Mouse (Mus musculus): ENCODE data around the gene Dgkg.
A peak's percentile ranks its signal among the peaks of the same experiment; 100 is the strongest.

Gene Dgkg

DNA sequence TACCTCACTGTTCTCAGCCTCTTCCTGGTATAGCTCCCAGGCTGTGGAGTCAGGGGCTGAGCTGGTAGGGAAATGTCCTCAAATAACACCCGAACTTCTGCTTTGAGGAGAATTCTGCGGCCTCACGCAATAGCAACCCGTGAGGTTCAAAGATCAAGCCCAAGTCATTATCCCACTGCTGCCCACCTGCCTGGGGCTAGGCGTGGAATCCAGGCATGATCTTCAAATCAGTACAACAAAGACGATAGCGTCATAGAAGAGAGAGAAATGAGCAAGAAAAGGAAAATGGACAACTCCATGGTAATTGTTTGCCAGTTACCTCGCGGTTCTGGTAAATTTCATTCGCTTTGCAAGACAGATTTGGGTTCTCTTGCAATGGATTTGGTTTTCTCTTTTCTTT is 109.3 kb downstream of the Dgkg start:
- DNase-seq (ENCODE audit: low spot score in 2 of 2): no peak

DNA sequence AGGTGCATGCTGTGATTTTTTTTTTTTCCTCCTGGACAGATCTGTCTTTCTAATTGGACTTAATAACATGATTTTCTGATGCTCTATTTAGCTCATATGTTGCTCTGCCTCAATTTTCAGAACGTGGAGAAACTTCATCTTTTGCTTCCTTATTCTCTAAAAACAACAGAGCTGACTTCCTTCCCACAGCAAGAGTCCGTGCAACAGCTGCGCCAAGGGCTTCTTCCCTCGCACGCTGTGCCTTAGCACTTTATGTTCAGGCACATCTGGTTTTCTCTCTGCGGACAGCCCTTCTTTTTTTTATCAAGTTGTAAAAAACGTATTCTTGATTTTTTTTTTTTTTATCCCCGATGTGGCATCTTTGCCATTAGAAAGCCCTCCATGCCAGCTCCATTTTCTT is 111.2 kb downstream of the Dgkg start:
- no peak for DNase-seq (ENCODE audit: low spot score in 2 of 2)

DNA sequence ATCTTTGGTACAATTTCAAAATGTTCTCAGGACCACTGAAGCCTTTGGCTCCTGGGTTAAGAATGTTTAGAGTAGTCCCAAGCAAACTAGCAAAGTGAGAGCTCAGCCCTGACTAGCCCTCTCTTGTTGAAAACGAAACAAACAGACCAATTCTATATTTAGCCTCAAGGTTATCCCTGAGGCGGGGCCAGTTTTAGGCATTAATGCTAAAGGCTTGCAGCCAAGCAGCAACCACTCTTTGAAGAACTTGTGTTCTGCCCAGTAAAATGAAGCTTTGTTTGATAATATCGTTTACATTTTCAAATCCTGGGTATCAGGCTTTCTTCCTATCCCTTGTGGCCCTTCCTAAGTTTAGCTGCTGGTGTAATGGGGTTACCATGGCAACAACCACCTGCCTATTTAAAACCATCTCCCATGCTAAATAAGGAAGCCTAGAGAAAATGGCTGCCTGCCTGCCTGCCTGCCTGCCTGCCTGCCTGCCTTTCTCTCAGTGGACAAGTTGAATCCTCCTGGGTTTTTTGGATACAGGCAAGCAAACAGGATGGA is 111.9 kb downstream of the Dgkg start:
- peak; percentile 32 to 49 for DNase-seq (ENCODE audit: low spot score in 2 of 2)

DNA sequence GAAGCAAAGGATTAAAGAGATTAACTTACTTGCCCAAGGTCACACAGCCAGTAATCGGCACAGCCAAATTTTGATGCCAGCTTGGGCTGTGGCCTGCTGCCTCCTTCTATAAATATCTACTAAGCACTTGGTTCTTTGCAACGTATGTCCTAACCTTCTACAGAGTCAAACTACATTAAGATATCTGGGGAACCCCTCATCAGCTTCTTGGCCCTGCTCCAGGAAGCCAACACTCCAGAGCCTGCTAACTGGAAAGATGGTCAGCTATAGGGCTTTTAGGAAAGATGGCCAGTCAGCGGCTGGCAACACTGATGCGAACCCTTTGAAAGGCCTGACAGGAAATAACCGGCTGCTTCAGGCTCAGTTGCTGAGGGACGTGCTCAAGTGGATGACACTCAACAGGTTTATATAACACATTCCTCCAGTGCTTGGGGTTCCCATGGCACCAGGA is 114.3 kb downstream of the Dgkg start:
- no peak for DNase-seq (ENCODE audit: low spot score in 2 of 2)

DNA sequence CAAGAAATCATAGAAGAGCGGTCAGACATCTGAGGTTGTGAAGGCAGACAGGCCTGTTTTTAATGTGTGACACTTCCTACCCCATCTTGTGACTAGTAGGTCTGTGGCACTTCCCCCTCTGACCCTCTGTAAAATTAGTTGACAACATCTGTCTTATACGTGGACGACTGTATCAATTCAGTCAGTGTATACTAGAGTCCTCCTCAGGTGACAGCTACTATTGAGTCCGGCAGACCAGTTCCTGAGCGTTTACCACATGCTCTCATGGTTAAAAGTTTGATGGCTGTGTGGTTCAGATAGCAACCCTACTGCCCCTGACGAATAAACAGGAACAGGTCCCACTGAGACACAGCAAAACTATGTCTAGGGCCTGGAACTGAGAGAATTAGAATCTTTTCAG is 117.7 kb downstream of the Dgkg start:
- DNase-seq (ENCODE audit: low spot score in 2 of 2): no peak

DNA sequence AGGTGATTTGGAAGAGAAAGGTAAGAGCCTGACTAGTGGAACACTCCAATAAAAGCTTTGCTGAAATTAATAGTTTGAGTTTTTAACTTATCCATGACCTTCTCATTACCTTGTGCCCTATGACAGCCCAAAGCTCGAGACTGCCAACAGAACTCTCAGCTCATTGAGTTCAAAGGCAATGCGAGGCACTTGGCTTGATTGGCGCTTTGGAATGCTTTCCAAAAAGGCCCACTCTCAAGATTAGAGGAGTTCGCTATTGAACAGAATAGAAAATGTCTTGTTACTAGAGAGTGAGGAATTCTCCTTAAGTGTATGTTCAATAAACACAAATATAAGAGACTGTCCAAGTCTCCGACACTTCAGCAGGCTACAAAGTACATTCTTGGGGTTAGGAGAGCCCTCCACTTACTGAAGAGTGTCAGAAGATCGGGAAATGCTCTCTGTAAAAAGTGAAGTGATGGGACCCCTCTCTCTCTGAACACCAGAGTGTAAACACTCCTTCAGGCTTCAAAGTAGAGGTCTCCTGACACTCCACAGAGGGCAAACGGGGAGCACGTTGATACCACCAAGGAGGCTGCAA is 120.3 kb downstream of the Dgkg start:
- DNase-seq (ENCODE audit: low spot score in 2 of 2): no peak

DNA sequence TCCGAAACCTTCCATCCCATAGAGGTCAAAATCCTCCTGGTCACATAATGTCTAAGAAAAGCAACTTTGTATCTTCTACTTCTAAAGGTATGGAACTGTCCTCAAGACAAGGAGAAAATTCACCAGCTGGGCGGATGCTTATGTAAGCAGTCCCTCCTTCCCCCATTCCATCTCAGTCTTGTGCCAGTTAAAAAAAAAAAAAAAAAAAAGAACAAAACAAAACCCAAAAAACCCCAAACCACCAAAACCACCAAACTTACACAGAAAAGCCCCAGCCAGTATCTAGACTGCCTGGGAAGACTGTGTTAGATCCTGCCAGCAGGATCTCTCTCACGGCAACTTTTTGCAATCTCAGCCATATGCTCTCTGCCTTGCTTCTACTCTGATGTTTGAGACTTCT is 123.9 kb downstream of the Dgkg start:
- no peak for DNase-seq (ENCODE audit: low spot score in 2 of 2)

DNA sequence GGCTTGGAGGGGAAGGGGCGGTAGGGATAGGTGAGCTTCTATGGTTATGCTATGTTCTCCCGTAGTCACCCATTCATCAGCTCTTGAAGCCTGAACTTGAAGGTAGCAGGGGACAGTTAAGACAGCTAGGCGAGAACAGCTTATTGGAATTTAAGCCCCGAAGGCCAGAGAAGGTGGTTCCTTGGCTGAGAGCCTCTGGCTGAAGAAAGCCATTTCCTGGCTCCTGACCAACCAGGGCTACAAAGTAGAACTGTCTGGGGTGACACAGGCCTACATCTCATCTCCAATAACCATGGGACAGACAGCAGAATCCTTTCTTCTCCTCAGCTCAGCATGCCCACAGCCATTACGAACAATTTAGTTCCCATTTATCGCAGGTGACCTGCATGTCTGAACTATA is 125.2 kb downstream of the Dgkg start:
- DNase-seq (ENCODE audit: low spot score in 2 of 2): no peak

DNA sequence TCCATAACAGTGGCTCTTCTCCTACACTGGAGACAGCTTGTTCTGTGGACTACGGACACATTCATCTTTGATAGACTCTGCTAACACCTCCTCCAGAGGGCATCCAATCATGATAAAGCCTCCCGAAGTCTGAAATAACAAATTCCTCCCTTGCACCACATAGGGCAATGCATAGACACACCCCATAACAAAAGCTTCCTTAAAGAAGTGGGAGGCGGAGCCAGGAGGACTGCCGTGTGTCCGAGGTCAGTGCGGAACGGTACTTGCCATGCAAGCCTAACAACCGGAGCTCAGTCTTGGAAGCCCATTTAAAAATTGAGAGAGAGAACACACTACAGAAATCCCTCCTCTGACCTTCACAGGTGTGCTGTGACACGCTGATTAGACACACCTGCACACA is 126.0 kb downstream of the Dgkg start:
- no peak for DNase-seq (ENCODE audit: low spot score in 2 of 2)

DNA sequence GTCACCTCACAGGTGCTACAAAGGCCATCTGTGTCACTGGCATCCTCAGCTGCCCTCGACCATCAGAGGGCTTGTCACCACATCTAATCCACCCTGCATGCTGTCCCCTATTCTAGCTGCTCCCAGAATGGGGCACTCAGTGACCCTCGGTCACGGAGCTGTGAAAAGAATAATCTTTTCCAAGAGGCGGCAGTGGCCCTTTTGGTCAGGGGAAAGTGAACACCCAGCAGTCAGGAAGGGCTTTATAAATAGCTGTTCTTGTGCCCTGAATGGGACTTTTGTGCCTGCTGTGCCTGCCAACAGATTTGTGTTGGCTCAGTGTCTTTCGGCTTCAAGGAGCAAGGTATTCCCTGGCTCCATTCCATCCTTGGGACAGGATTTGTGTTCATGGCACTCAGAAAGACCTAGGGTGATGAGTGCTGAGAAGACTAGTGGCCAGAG is 129.5 kb downstream of the Dgkg start:
- DNase-seq (ENCODE audit: low spot score in 2 of 2): no peak

DNA sequence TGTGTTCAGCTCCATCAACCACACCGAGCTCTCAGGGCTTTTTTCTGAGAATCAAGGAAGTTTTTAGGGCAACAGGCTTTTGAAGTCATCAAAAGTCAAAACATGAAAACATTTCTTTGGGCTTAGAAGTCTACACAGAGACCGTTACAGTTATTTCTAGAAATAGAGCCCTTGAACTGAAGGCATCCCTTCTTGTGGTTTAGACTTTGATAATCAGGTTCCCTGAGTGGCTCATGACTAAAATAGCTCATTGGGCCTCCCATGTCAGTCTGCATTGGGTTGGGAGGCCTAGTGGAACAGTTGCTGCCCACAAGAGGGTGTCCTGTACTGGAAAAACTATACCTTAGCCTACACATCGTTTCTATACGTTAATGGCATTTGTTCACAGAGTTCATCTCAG is 130.6 kb downstream of the Dgkg start:
- no peak for DNase-seq (ENCODE audit: low spot score in 2 of 2)

DNA sequence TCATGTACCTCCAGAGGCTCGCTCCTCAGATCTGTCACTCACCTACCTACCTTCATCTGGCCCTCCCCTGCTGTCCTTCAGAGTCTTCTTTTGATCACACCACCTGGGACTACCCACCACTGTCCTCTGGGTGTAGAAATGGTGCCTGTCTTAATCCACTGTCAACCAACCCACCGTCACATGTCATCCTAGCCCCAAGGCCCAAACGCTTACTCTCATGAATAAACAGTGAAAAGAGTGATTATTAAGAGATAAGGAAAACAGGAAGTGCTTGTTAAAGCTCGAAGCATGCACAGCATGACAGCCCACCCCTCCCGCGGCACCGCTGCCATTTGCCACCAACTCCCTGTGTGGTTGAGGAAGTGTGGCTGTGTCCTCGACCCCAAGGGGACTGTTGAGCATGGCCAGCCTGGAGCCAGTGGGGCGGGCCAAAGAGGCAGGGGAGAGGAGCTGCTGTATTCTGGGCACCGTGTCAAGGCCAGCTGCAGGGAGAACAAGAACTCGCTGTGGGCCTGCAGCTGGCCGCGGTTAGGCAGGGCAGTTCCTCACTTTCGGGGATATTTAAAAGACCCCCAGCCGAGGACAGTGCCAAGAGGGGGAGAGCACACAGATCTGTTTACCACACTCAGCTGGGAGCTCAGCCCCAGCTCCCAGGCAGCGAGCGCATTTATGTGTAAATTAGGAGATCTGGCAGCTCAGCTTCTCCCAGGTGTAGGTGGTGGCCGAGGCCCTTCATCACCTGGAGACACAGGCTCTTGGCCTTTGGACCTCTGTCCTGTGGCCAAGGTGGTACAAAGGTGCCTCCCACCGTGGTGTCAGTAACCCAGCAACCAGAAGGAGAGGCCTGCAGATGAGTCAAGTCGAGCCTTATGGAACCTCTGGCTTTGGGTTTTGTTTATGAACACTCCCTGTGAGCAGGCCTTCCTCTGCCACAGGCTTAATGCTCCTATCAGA is 139.3 kb downstream of the Dgkg start:
- peak; percentile 53 to 79 for DNase-seq (ENCODE audit: low spot score in 2 of 2)

DNA sequence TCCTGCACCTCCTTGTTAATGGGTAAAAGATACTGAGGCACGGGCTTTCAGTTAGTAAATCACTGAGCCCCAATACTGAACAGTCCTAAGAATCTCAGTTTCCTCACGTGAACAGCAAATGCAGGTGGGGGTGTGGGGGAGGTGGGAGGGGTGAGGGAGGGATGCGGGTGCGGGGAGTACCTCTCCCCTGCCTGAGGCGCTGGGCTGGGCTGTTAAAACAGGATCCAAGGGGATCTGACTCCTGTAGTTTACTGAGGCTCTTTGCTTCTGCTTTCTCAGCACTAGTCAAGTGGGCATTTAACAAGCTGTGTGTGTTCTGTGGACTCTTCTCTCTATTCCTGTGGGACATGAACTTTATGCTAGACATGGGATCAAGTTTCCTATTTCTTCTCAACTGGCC is 141.5 kb downstream of the Dgkg start:
- DNase-seq (ENCODE audit: low spot score in 2 of 2): no peak

DNA sequence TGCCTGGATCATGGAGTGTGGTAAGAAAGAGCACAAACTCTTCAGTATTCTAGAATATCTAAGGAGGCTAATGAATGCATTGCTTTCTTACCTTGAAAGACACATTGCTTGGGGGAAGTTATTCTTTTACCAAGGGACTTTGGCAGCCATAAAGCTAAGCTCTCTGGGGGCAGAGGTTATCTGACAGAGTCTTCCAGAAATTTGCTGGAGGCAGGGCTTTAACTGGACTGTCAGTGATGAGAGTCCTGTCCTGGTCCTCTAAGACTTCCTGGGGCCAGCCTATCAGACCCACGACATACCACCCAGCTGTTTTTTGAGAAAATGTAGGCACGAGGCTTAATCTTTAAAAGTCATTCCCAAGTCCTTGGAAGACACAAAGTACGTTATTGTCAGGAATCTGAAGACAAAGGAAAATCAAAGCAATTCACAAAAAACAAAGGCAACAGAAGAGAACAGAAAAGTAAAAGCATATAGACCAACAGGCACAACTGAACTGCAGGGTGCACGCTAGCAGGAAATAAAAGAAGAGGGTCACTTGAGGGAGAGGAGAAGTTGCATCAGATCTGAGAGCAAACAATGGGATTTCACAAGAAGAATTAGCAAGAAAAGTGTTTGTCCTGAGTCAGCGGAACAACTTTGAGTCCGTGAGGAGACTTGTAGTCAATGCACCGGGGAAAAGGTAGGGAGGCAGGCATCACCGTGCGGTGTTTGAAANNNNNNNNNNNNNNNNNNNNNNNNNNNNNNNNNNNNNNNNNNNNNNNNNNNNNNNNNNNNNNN is 146.0 kb downstream of the Dgkg start:
- no peak for DNase-seq (ENCODE audit: low spot score in 2 of 2)

DNA sequence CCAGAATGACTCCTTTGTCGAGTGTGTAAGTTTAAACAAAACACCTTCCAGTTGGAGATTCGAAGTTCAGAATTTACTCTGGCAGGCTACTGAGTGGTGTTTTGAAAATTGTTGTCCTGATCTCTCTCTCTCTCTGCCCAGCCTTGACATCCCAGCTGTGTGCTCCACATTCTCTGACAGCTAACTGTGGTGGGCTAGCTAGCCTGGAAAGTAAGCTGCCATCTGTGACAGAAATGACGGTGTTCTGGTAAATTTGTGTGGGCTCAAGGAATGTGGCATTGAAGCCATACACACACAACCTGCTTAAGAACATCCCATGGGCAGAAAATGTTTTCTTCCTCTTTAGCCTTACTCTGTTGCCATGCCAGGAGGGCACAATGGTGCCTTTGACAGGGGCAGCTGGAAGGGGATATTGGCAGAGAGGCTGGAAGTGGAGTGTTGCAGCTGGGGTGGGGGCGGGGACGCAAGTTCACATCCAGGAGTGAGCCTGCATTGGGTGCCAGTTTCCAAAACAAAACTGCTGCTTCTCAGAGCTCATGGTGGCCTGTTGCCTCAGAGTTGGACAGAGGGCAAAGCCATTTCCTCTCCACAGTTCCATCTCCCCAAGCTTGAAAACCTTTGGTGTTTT is 148.0 kb downstream of the Dgkg start:
- peak in 1 of 2 experiments; percentile 42 for DNase-seq (ENCODE audit: low spot score in 2 of 2)

DNA sequence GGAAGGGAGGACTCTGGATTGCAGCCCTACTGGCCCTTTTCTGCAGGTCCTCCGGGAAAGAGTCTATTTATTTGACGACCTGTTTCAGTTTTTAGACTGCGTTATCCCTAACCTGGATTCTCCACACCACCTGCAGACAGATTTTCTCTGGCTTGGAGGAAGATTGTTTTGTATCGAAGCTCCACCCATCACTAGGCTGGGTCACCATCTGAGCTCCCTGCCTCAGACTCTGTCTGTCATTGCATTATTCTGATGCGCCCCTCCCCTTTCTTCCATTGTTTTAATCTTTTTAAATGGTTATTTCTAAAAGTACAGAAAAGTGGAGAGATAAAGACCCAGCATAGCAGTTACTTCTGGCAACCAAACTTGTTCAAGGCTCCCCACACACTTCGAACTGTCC is 151.4 kb downstream of the Dgkg start:
- no peak for DNase-seq (ENCODE audit: low spot score in 2 of 2)

DNA sequence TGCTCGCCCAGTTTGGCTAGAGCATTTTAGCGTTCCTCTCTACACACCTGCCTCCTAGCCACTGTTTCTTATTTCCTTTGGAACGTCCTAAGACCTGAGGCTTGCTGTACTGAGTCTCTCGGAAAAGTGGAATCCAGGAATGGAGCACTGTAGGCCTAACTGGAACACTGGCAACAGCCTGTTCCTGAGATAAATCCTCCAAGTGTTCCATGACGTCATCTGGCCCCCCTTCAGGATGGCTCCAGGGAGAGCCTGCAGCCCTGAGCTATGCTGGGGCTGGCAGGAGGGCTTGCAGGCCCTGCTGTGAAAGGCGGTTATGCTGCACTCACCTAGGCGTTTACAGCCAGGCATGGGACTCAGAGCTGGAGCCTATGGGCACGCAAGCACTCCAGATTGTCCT is 152.2 kb downstream of the Dgkg start:
- DNase-seq (ENCODE audit: low spot score in 2 of 2): no peak

DNA sequence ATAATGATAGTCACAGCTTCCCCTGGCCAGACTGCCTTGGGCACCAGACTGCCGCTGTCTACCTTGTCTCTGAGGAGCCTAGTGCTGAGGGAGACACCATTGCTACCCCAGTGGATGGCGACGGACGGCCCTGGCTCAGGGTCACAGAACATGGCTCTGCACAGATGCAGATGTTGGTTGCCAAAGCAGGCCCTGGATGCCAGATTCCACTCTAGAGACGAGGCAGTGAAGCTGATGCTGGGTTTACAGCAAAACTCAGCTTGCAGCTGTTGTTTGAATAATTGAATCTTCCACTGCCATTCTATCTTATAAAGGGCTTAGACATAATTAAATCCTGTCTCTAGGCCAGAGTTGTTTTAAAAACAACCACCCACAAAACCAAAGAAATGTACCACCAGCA is 153.0 kb downstream of the Dgkg start:
- no peak for DNase-seq (ENCODE audit: low spot score in 2 of 2)

DNA sequence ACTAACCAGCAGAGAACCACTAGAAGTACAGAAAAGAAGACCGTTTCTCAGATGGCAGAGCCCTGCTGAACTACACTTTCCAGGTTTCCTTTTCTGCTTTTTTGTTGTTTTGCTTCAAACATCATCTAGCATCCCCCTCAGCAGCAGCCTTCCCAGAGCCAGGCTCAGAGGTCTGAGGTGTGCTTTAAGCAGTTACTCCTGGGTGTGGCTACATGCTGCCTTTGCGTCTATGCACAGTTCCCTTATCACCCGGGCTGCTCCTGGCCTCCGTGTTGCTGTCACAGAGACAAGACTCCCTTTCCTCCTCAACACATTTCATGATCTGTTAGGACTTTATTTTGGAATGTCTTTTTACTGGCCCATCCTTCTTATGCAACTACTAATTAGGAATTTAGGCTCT is 153.6 kb downstream of the Dgkg start:
- no peak for DNase-seq (ENCODE audit: low spot score in 2 of 2)

DNA sequence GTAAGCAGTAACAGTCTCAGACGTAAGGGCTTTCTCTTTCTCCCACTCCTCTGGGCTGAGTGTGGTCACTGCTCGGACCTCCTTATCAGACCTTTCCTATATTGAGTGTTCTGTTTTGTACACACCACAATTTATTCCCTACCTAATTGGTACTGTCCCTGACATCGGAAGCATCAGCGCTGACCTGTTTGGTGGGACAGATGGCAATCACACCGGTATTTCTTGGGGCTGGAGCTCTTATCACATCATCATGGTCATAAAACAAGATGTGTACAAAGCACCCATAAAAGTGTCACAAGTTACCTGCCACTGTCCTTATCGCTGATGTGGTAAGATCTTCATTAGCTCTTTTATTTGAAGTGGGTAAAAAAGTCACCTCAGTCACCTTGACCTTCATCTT is 155.2 kb downstream of the Dgkg start:
- no peak for DNase-seq (ENCODE audit: low spot score in 2 of 2)

DNA sequence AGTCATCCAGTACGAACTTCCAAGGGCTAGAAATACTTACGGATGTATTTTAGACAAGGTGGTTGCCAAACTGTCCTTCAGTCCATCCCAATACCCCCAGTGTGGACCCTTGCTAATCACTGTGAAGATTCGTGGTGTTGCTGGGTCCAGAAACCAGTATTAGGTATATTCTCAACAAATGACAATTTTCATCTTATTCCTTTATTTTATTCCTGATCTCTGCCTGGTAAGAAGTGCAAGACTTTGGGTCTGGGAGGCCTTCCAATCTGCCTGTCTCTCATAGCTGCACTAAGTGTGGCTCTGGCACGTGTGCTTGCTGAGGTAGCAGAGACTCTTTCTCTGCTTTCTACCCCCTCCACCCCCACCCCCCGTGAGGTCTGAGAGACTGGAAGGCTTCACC is 156.5 kb downstream of the Dgkg start:
- DNase-seq (ENCODE audit: low spot score in 2 of 2): no peak

DNA sequence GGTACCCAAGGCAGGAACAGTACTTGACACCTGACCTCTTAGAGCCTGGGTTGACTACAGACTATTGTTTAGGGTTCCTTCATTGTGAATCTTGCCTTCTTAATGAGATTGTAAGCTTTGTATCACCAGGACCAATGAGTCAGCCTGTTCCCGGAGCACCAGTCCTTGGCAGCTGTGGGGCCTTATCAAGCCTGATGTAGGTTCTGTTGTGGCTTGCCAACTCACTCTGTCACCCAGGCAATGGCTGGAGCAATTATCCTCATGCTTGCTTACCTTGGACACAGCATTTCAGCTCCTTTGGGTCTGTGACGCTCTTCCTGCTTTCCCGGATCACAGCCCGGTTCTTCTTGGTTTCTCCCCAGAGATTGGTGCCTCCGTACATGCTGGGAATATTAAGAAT is 157.1 kb downstream of the Dgkg start:
- no peak for DNase-seq (ENCODE audit: low spot score in 2 of 2)

Data from frontal cortex, postnatal 14 days (tissue).